Mouse (Mus musculus): ENCODE measurements around the gene Grk2. TPM values are rescaled to one million over a fixed set of nuclear protein-coding genes. Genes with fewer than 3 reads are reported as not detected.

Grk2 gene
- polyA plus RNA-seq, 1 experiment from 2014 or later: 12.4 TPM

GRCm38 (mm10) chr19:4296611-4297010 lies 9.4 kb downstream of the Grk2 start:
- Histone ChIP-seq H3K4me2 (no peak overlapping the region), H3K27me3 (no peaks in the 10 kb centered on the region), H3K4me1 (replicated peaks) (peaks cover 80% of the 10 kb centered on the region), H3K4me3 (replicated peaks) (no peak overlapping the region), H3K36me3 (replicated peaks) (peaks cover 25% of the 10 kb centered on the region), H3K9me3 (replicated peaks) (no peaks in the 10 kb centered on the region), H3K27ac (replicated peaks) (peak overlapping the region; percentile 6; the same call in 1 of the 2 replicates), H3K9ac (no peak overlapping the region)
- ATAC-seq (ENCODE audit: insufficient read depth): no peak
- WGBS (ENCODE audit: insufficient replicate concordance): 64% methylated on average over 2 of the region's 2 CpGs

- Histone ChIP-seq H3K9me3 (replicated peaks) (no peaks in the 10 kb centered on the region), H3K36me3 (replicated peaks) (peaks cover 37% of the 10 kb centered on the region), H3K27me3 (no peaks in the 10 kb centered on the region), H3K27ac (replicated peaks) (0 out of 2 replicates have a peak overlapping the region, but pooled peaks have one; percentile 17), H3K4me2 (no peak overlapping the region), H3K9ac (no peak overlapping the region), H3K4me3 (replicated peaks) (no peak overlapping the region), H3K4me1 (replicated peaks) (peaks cover 68% of the 10 kb centered on the region)
- 59% methylated on average over 4 of the region's 4 CpGs for WGBS (ENCODE audit: insufficient replicate concordance)
- no peak for ATAC-seq (ENCODE audit: insufficient read depth)
Measured at GRCm38 (mm10) chr19:4295391-4295790, 10.6 kb downstream of the Grk2 start.

GRCm38 (mm10) chr19:4294381-4295097 lies 11.5 kb downstream of the Grk2 start:
- peak; percentile 36 for ATAC-seq (ENCODE audit: insufficient read depth)
- Histone ChIP-seq H3K4me1 (replicated peaks) (peaks cover 59% of the 10 kb centered on the region), H3K27me3 (no peaks in the 10 kb centered on the region), H3K4me2 (peak overlapping the region; percentile 33), H3K36me3 (replicated peaks) (peaks cover 46% of the 10 kb centered on the region), H3K4me3 (replicated peaks) (no peak overlapping the region), H3K27ac (replicated peaks) (peak overlapping the region; percentile 74), H3K9me3 (replicated peaks) (no peaks in the 10 kb centered on the region), H3K9ac (no peak overlapping the region; the same call in 1 of the 2 replicates)
- 33% methylated on average over 14 of the region's 14 CpGs for WGBS (ENCODE audit: insufficient replicate concordance)

- H3K9me3 ChIP-seq (replicated peaks): no peaks in the 10 kb centered on the region
- no peak for ATAC-seq (ENCODE audit: insufficient read depth)
- H3K27ac ChIP-seq (replicated peaks): no peak overlapping the region
- H3K36me3 ChIP-seq (replicated peaks): peaks cover 79% of the 10 kb centered on the region
- no peaks in the 10 kb centered on the region for H3K27me3 ChIP-seq
- 80% methylated on average over 11 of the region's 11 CpGs for WGBS (ENCODE audit: insufficient replicate concordance)
- no peak overlapping the region for H3K4me2 ChIP-seq
- peaks cover 26% of the 10 kb centered on the region for H3K4me1 ChIP-seq (replicated peaks)
- H3K9ac ChIP-seq: no peak overlapping the region
- no peak overlapping the region for H3K4me3 ChIP-seq (replicated peaks)
Measured at GRCm38 (mm10) chr19:4291161-4291560, 14.9 kb downstream of the Grk2 start.

GRCm38 (mm10) chr19:4290749-4291148 lies 15.3 kb downstream of the Grk2 start:
- Histone ChIP-seq H3K9me3 (replicated peaks) (no peaks in the 10 kb centered on the region), H3K36me3 (replicated peaks) (peaks cover 82% of the 10 kb centered on the region), H3K27ac (replicated peaks) (no peak overlapping the region), H3K27me3 (no peaks in the 10 kb centered on the region), H3K9ac (no peak overlapping the region), H3K4me2 (no peak overlapping the region), H3K4me1 (replicated peaks) (peaks cover 22% of the 10 kb centered on the region), H3K4me3 (replicated peaks) (no peak overlapping the region)
- ATAC-seq (ENCODE audit: insufficient read depth): no peak
- 84% methylated on average over 15 of the region's 15 CpGs for WGBS (ENCODE audit: insufficient replicate concordance)

GRCm38 (mm10) chr19:4283653-4284052 lies 22.4 kb downstream of the Grk2 start:
- 21% methylated on average over 7 of the region's 7 CpGs for WGBS (ENCODE audit: insufficient replicate concordance)

GRCm38 (mm10) chr19:4282898-4283553 lies 23.0 kb downstream of the Grk2 start, which contains the start of gene Ankrd13d:
Gene Ankrd13d, minus strand, starts transcription at chr19:4283137.
- Histone ChIP-seq H3K36me3 (replicated peaks) (peaks cover 31% of the 10 kb centered on the region), H3K9me3 (replicated peaks) (no peaks in the 10 kb centered on the region), H3K27me3 (peaks cover 26% of the 10 kb centered on the region), H3K27ac (replicated peaks) (peak within 1 kb of the TSS; percentile 48), H3K9ac (peak within 1 kb of the TSS; percentile 40; the same call in 1 of the 2 replicates), H3K4me3 (replicated peaks) (peak within 1 kb of the TSS; percentile 63), H3K4me1 (replicated peaks) (peaks cover 26% of the 10 kb centered on the region), H3K4me2 (peak within 1 kb of the TSS; percentile 84)
- peak; percentile 82 for ATAC-seq (ENCODE audit: insufficient read depth)
- WGBS (ENCODE audit: insufficient replicate concordance): under 1% methylated on average over 50 of the region's 50 CpGs

More at GRCm38 (mm10) chr19:4283653-4284052, 22.4 kb downstream of the Grk2 start:
- Histone ChIP-seq H3K36me3 (replicated peaks) (peaks cover 37% of the 10 kb centered on the region), H3K4me1 (replicated peaks) (peaks cover 26% of the 10 kb centered on the region), H3K4me3 (replicated peaks) (peak overlapping the region; percentile 63), H3K27me3 (peaks cover 26% of the 10 kb centered on the region), H3K4me2 (peak overlapping the region; percentile 84), H3K27ac (replicated peaks) (peak overlapping the region; percentile 48), H3K9ac (no peak overlapping the region), H3K9me3 (replicated peaks) (no peaks in the 10 kb centered on the region)
- no peak for ATAC-seq (ENCODE audit: insufficient read depth)

- no peaks in the 10 kb centered on the region for H3K9me3 ChIP-seq (replicated peaks)
- no peak overlapping the region for H3K27ac ChIP-seq (replicated peaks)
- no peak overlapping the region for H3K4me3 ChIP-seq (replicated peaks)
- H3K4me1 ChIP-seq (replicated peaks): peaks cover 23% of the 10 kb centered on the region
- WGBS (ENCODE audit: insufficient replicate concordance): 76% methylated on average over 9 of the region's 9 CpGs
- H3K27me3 ChIP-seq: peaks cover 26% of the 10 kb centered on the region
- H3K4me2 ChIP-seq: no peak overlapping the region
- peaks cover 5% of the 10 kb centered on the region; the same call in 1 of the 2 replicates for H3K36me3 ChIP-seq (replicated peaks)
- H3K9ac ChIP-seq: no peak overlapping the region
- ATAC-seq (ENCODE audit: insufficient read depth): no peak
Measured at GRCm38 (mm10) chr19:4280425-4280824, 25.6 kb downstream of the Grk2 start.

GRCm38 (mm10) chr19:4279487-4279886 lies 26.5 kb downstream of the Grk2 start:
- Histone ChIP-seq H3K27me3 (peaks cover 26% of the 10 kb centered on the region), H3K9me3 (replicated peaks) (no peaks in the 10 kb centered on the region), H3K4me2 (no peak overlapping the region), H3K4me1 (replicated peaks) (peaks cover 21% of the 10 kb centered on the region), H3K9ac (no peak overlapping the region), H3K4me3 (replicated peaks) (no peak overlapping the region), H3K27ac (replicated peaks) (no peak overlapping the region), H3K36me3 (replicated peaks) (no peaks in the 10 kb centered on the region)
- ATAC-seq (ENCODE audit: insufficient read depth): no peak
- 64% methylated on average over 1 of the region's 1 CpGs for WGBS (ENCODE audit: insufficient replicate concordance)

GRCm38 (mm10) chr19:4270972-4271371 lies 35.0 kb downstream of the Grk2 start:
- no peak overlapping the region for H3K4me2 ChIP-seq
- peaks cover 41% of the 10 kb centered on the region for H3K27me3 ChIP-seq
- no peaks in the 10 kb centered on the region for H3K9me3 ChIP-seq (replicated peaks)
- WGBS (ENCODE audit: insufficient replicate concordance): 80% methylated on average over 11 of the region's 11 CpGs
- H3K4me3 ChIP-seq (replicated peaks): no peak overlapping the region
- no peak for ATAC-seq (ENCODE audit: insufficient read depth)
- no peaks in the 10 kb centered on the region for H3K36me3 ChIP-seq (replicated peaks)
- H3K27ac ChIP-seq (replicated peaks): no peak overlapping the region
- no peak overlapping the region for H3K9ac ChIP-seq
- H3K4me1 ChIP-seq (replicated peaks): peaks cover 14% of the 10 kb centered on the region

GRCm38 (mm10) chr19:4270187-4270586 lies 35.8 kb downstream of the Grk2 start:
- no peak for ATAC-seq (ENCODE audit: insufficient read depth)
- 58% methylated on average over 6 of the region's 6 CpGs for WGBS (ENCODE audit: insufficient replicate concordance)
- peaks cover 41% of the 10 kb centered on the region for H3K27me3 ChIP-seq

More at GRCm38 (mm10) chr19:4270187-4270586, 35.8 kb downstream of the Grk2 start:
- no peaks in the 10 kb centered on the region for H3K9me3 ChIP-seq (replicated peaks)
- H3K27ac ChIP-seq (replicated peaks): no peak overlapping the region
- no peak overlapping the region for H3K9ac ChIP-seq
- no peaks in the 10 kb centered on the region for H3K36me3 ChIP-seq (replicated peaks)
- peaks cover 14% of the 10 kb centered on the region for H3K4me1 ChIP-seq (replicated peaks)
- H3K4me2 ChIP-seq: no peak overlapping the region
- no peak overlapping the region for H3K4me3 ChIP-seq (replicated peaks)

Measured in liver, embryonic 15.5 days (tissue).